Mouse (Mus musculus) kidney, postnatal 0 days (tissue): Measurements from ENCODE around the gene Fhdc1. TPM values are rescaled to one million over a fixed set of nuclear protein-coding genes. Genes with fewer than 3 reads are reported as not detected.

ENCODE experiments used
- ATAC-seq: fragments of 200-750 bp; cut with Nextera tagmentation; replicated peaks from 2 replicates; pipeline ENCODE4 v1.8.0; 2017; ENCODE audit warnings: low read depth, moderate number of reproducible peaks, moderate TSS enrichment, moderate library complexity; ENCODE audit not compliant: low FRiP score
- DNase-seq: peaks from one replicate; pipeline ENCODE4 v3.0.0-alpha.2; 2016; ENCODE audit warnings: low spot score
- H3K27ac ChIP-seq: fragments of 300-500 bp; sonication (generic); 2 replicates; pipeline ENCODE4 v1.5.1; 2014; ENCODE audit warnings: mild to moderate bottlenecking
- H3K27me3 ChIP-seq: fragments of 300-500 bp; sonication (generic); 2 replicates; pipeline ENCODE4 v1.6.1; 2014; ENCODE audit warnings: low read length, mixed read lengths; ENCODE audit not compliant: insufficient read depth
- H3K36me3 ChIP-seq: fragments of 300-500 bp; sonication (generic); 2 replicates; pipeline ENCODE4 v1.6.1; 2014; ENCODE audit warnings: low read length, mixed read lengths; ENCODE audit not compliant: insufficient read depth
- H3K4me1 ChIP-seq: fragments of 300-500 bp; sonication (generic); replicated peaks from 2 replicates; pipeline ENCODE4 v1.6.1; 2014; ENCODE audit warnings: antibody characterized with exemption, low read length, mixed read lengths; ENCODE audit not compliant: insufficient read depth
- H3K4me2 ChIP-seq: fragments of 300-500 bp; sonication (generic); 2 replicates; pipeline ENCODE4 v1.6.1; 2014; ENCODE audit warnings: mild to moderate bottlenecking, low read length, moderate library complexity, mixed read lengths
- H3K4me3 ChIP-seq: fragments of 300-500 bp; sonication (generic); replicated peaks from 2 replicates; pipeline ENCODE4 v1.5.1; 2014; ENCODE audit warnings: low read depth, low read length
- H3K9ac ChIP-seq: fragments of 300-500 bp; sonication (generic); 2 replicates; pipeline ENCODE4 v1.6.1; 2014; ENCODE audit warnings: low read depth, low read length
- H3K9me3 ChIP-seq: fragments of 300-500 bp; sonication (generic); replicated peaks from 2 replicates; pipeline ENCODE4 v1.6.1; 2016; ENCODE audit warnings: low read length, inconsistent platforms, mixed read lengths
- CTCF ChIP-seq: IDR thresholded peaks from 2 replicates; pipeline ENCODE4 v1.5.1; 2016; ENCODE audit warnings: antibody characterized with exemption, low read depth, mild to moderate bottlenecking, moderate library complexity
- WGBS: fragments of 180-500 bp; shearing (Covaris S2); extraction: QIAGEN DNeasy Blood & Tissue Kit; methylation state at CpG from one replicate; pipeline ENCODE4 v1.1.7; 2014; 5-methylcytosine and 5-hydroxymethylcytosine counted together
- polyA plus RNA-seq: library from polyadenylated mRNA; unstranded; fragments of >200 nt; fragmentation: Nextera tagmentation; extraction: Ambion mirVana; gene quantifications from 2 replicates; pipeline ENCODE4 v1.2.1, GENCODE M21; 2015

The Fhdc1 gene
- 3.3 and 4.0 TPM in 2 replicates for polyA plus RNA-seq

DNA sequence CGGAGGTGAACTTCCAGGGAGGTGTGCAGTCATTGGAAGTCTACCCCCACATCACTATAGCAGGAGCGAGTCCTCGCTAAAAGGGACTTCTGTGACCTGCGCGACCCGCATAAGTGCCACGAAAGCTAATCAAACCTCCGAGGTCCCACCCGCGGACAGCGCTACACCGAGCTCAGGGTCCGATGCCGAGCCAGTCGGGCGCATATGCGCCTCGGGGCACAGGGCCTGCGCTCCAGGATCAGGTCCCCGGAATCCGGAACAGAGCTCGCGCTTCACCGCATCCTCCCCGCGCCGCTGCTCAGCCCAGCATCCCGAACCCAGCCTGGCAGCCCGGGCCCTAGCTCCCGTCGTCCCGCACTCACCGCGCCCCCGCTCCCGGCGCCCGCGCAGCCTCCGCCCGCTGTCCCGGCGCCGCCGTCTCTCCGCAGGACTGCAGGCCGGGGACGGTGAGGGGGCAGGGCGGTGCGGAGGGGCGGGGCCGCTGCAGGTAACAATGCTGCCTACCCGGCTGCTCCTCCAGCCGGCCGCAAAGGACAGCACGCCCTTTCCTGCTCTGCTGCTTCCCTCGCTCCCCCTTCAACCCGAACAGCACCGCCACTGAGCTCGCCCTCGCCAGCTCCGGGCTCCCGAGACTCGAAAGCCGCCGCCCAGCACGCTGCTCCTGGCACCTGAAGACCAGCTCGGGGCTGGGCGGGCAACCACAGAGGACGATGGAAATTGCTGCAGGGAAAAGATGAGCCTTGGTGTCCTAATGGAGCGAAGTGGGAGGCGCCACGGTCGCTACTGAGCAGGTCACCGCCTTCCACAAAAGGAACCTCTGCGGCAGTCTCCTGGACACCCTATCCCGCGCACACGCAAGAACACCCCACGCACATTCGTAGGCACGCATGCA, at the start of gene Fhdc1:
TSS of gene Fhdc1 (minus strand) at position 424 of the 892 bp plus-strand sequence.
- under 1% methylated on average over 75 of the region's 82 CpGs for WGBS
- H3K27ac ChIP-seq, result peak within 1 kb of the TSS; percentile 25; the same call in 1 of the 2 replicates

GRCm38 (mm10) chr3:84529021-84529420, 48.8 kb upstream of the Fhdc1 start:
- Histone ChIP-seq H3K27me3 (no peaks in the 10 kb centered on the region), H3K4me2 (no peak overlapping the region), H3K9me3 (no peaks in the 10 kb centered on the region), H3K9ac (no peak overlapping the region), H3K4me3 (no peak overlapping the region), H3K4me1 (no peaks in the 10 kb centered on the region), H3K27ac (no peak overlapping the region), H3K36me3 (peaks cover 7% of the 10 kb centered on the region)
- no peak for ATAC-seq
- DNase-seq, result no peak
- TF ChIP-seq CTCF, result no peak
- WGBS, result 85% methylated on average over 2 of the region's 2 CpGs

More for the DNA sequence above, at the start of gene Fhdc1:
- H3K9me3 ChIP-seq, result no peaks in the 10 kb centered on the region
- H3K4me2 ChIP-seq, result peak within 1 kb of the TSS; percentile 100
- peak within 1 kb of the TSS; percentile 59 for H3K9ac ChIP-seq
- no peak for TF ChIP-seq CTCF
- no peaks in the 10 kb centered on the region for H3K36me3 ChIP-seq
- ATAC-seq (peak; percentile 78), DNase-seq (peak; percentile 60)
- H3K27me3 ChIP-seq, result peaks cover 10% of the 10 kb centered on the region
- H3K4me3 ChIP-seq, result peak within 1 kb of the TSS; percentile 66
- peaks cover 18% of the 10 kb centered on the region; the same call in 1 of the 2 replicates for H3K4me1 ChIP-seq

- Histone ChIP-seq H3K4me2 (no peak overlapping the region), H3K4me3 (no peak overlapping the region), H3K27ac (no peak overlapping the region), H3K36me3 (peaks cover 7% of the 10 kb centered on the region; the same call in 1 of the 2 replicates), H3K9ac (no peak overlapping the region), H3K4me1 (no peaks in the 10 kb centered on the region), H3K27me3 (no peaks in the 10 kb centered on the region), H3K9me3 (no peaks in the 10 kb centered on the region)
- ATAC-seq (no peak), DNase-seq (no peak)
- 82% methylated on average over 1 of the region's 1 CpGs for WGBS
- TF ChIP-seq CTCF, result no peak
Measured at GRCm38 (mm10) chr3:84524952-84525351, 44.7 kb upstream of the Fhdc1 start.

DNA sequence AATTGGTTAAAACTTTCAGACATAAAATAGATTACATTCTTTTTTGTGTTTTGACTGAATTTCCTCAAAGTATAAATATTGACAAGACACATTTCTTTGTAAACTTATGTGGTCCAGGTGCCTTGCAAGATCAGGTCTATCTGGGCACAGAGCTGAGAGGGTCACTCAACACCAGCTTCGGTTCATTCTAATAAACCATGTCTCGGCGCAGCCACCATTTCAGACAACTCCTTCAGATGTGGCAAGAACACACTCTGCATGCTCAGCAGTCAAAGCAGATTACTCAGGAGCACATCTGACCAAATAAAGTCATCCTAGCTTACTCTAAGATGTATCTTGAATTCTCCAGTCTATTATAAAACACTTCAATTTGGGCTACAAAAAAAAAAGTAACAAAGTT, 35.9 kb upstream of the Fhdc1 start:
- Histone ChIP-seq H3K9ac (no peak overlapping the region), H3K4me3 (no peak overlapping the region), H3K27me3 (no peaks in the 10 kb centered on the region), H3K9me3 (no peaks in the 10 kb centered on the region), H3K27ac (no peak overlapping the region), H3K4me1 (no peaks in the 10 kb centered on the region), H3K36me3 (peaks cover 11% of the 10 kb centered on the region; the same call in 1 of the 2 replicates), H3K4me2 (no peak overlapping the region)
- no peak for ATAC-seq
- DNase-seq, result no peak
- TF ChIP-seq CTCF, result no peak
- WGBS, result 95% methylated on average over 3 of the region's 3 CpGs

GRCm38 (mm10) chr3:84512774-84513515, 32.7 kb upstream of the Fhdc1 start:
- DNase-seq (no peak), ATAC-seq (no peak)
- Histone ChIP-seq H3K4me3 (no peak overlapping the region), H3K27me3 (no peaks in the 10 kb centered on the region), H3K4me1 (no peaks in the 10 kb centered on the region), H3K9me3 (no peaks in the 10 kb centered on the region), H3K9ac (no peak overlapping the region), H3K27ac (no peak overlapping the region), H3K4me2 (no peak overlapping the region), H3K36me3 (0 out of 2 replicates have a peak, but pooled peaks cover 3% of the 10 kb centered on the region)
- WGBS, result 62% methylated on average over 6 of the region's 6 CpGs
- TF ChIP-seq CTCF, result no peak

DNA sequence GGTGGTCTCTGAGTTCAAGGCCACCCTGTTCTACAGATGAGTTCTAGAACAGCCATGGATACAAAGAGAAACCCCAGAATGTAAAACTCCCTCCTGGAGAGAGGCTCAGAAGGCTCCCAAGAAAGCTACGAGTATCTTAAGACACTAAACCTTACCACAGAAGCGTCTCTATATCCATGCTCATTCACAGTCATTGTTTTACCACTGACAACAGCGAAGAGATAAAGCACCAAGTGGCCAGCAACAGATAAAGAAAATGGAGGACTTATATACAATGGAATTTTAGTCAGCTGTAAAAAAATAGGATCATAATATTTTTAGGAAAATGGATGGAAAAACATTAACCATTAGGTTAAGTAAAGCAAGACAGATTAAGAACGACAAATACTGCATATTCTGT, 25.0 kb upstream of the Fhdc1 start:
- TF ChIP-seq CTCF, result no peak
- ATAC-seq (no peak), DNase-seq (no peak)
- no peak overlapping the region for H3K4me3 ChIP-seq
- no peaks in the 10 kb centered on the region for H3K4me1 ChIP-seq
- 0 out of 2 replicates have a peak, but pooled peaks cover 3% of the 10 kb centered on the region for H3K36me3 ChIP-seq
- no peaks in the 10 kb centered on the region for H3K9me3 ChIP-seq
- WGBS, result 92% methylated on average over 4 of the region's 4 CpGs
- no peak overlapping the region for H3K4me2 ChIP-seq
- no peak overlapping the region for H3K9ac ChIP-seq
- no peaks in the 10 kb centered on the region for H3K27me3 ChIP-seq
- no peak overlapping the region for H3K27ac ChIP-seq
